In genomic region chr4:89604721-89605120, GRCm38 (mm10) we compare ENCODE assay signal across 19 mouse cellular contexts.
DNase-seq lines count a peak whose midpoint lies in the region; ATAC-seq and TF ChIP-seq lines count a peak whose summit lies in the region.
"Had no signal": no experiment of that assay in that cellular context is flagged by ENCODE, and none has a peak within 500 bp of the region (broad histone marks: within the 10 kb centered on the region; RNA-seq: fewer than 3 reads in every experiment).

No protein-coding gene starts in this region.

- ATAC-seq in forebrain, embryonic 16.5 days = peak; percentile 49; the same call in 1 of the 2 replicates
- no peak for ATAC-seq in forebrain, embryonic 11.5 days (replicated peaks; ENCODE audit: low FRiP score)
- ATAC-seq: forebrain, embryonic 13.5 days; inflammation-experienced regulatory T-cells, adult 6 months had no signal

- no peaks in the 10 kb centered on the region; the same call in 1 of the 2 replicates for H3K4me1 ChIP-seq in forebrain, embryonic 16.5 days (replicated peaks; ENCODE audit: control insufficient read depth, insufficient read depth, low read length)
- no peaks in the 10 kb centered on the region for H3K4me1 ChIP-seq in forebrain, embryonic 11.5 days (replicated peaks; ENCODE audit: control insufficient read depth, insufficient read depth, low read length)
- H3K4me1 ChIP-seq: embryonic facial prominence, embryonic 12.5 days; forebrain, embryonic 13.5 days; heart, embryonic 12.5 days; hindbrain, embryonic 15.5 days had no signal

- no peak overlapping the region for H3K4me2 ChIP-seq in forebrain, embryonic 16.5 days (ENCODE audit: low read length)
- no peak overlapping the region for H3K4me2 ChIP-seq in forebrain, embryonic 11.5 days (ENCODE audit: low read depth, low read length, severe bottlenecking)
- H3K4me2 ChIP-seq: embryonic facial prominence, embryonic 12.5 days; forebrain, embryonic 13.5 days; heart, embryonic 12.5 days; hindbrain, embryonic 15.5 days had no signal

- no peak overlapping the region for H3K9ac ChIP-seq in forebrain, embryonic 16.5 days (replicated peaks; ENCODE audit: low read depth, low read length)
- no peak overlapping the region for H3K9ac ChIP-seq in forebrain, embryonic 11.5 days (ENCODE audit: low read length)
- H3K9ac ChIP-seq: embryonic facial prominence, embryonic 12.5 days; forebrain, embryonic 13.5 days; heart, embryonic 12.5 days; hindbrain, embryonic 15.5 days had no signal

- H3K27me3 ChIP-seq in forebrain, embryonic 16.5 days (replicated peaks; ENCODE audit: control insufficient read depth, insufficient read depth, low read length) = no peaks in the 10 kb centered on the region
- no peaks in the 10 kb centered on the region for H3K27me3 ChIP-seq in forebrain, embryonic 11.5 days (ENCODE audit: control insufficient read depth, insufficient read depth, low read length)
- H3K27me3 ChIP-seq: embryonic facial prominence, embryonic 12.5 days; forebrain, embryonic 13.5 days; heart, embryonic 12.5 days; hindbrain, embryonic 15.5 days had no signal

- no peak overlapping the region for H3K27ac ChIP-seq in forebrain, embryonic 16.5 days (ENCODE audit: low read length)
- no peak overlapping the region for H3K27ac ChIP-seq in forebrain, embryonic 11.5 days (ENCODE audit: low read depth, low read length)
- no peak overlapping the region for H3K27ac ChIP-seq in layer of hippocampus, adult 2 months
- H3K27ac ChIP-seq: embryonic facial prominence, embryonic 12.5 days; forebrain, embryonic 13.5 days; gastrocnemius, adult 2 months; hindbrain, embryonic 15.5 days had no signal

- no peak overlapping the region for H3K4me3 ChIP-seq in forebrain, embryonic 16.5 days (replicated peaks; ENCODE audit: low read length)
- H3K4me3 ChIP-seq in forebrain, embryonic 11.5 days (ENCODE audit: low read depth, low read length) = no peak overlapping the region
- no peak overlapping the region for H3K4me3 ChIP-seq in layer of hippocampus, adult 2 months
- H3K4me3 ChIP-seq: embryonic facial prominence, embryonic 12.5 days; forebrain, embryonic 13.5 days; gastrocnemius, adult 2 months; heart, embryonic 12.5 days; hindbrain, embryonic 15.5 days had no signal

- no peak for TF ChIP-seq CTCF in layer of hippocampus, adult 2 months (conservative IDR thresholded peaks at IDR 0.05)

- H3K9me3 ChIP-seq in forebrain, embryonic 16.5 days (ENCODE audit: control insufficient read depth, low read length) = no peaks in the 10 kb centered on the region
- H3K9me3 ChIP-seq in forebrain, embryonic 11.5 days (ENCODE audit: control insufficient read depth, low read length) = no peaks in the 10 kb centered on the region
- H3K9me3 ChIP-seq: embryonic facial prominence, embryonic 12.5 days; forebrain, embryonic 13.5 days; heart, embryonic 12.5 days; hindbrain, embryonic 15.5 days had no signal

- no peak for DNase-seq in forebrain, embryonic 11.5 days (ENCODE audit: low spot score)
- peak; percentile 7 to 9 for DNase-seq in layer of hippocampus, adult 2 months (ENCODE audit: low spot score in 2 of 2)
- DNase-seq in layer of hippocampus, postnatal 36 days = no peak
- DNase-seq in adipocyte (ENCODE audit: low spot score) = peak; percentile 10
- peak; percentile 32 for DNase-seq in brain, adult 2 months (ENCODE audit: low read depth, low spot score)
- no peak for DNase-seq in urinary bladder, adult 18-20 months (ENCODE audit: low spot score in 2 of 2)
- DNase-seq: adrenal gland, adult 8-10 months; adrenal gland, postnatal 36 days; cerebellum, adult 18-20 months; cerebellum, adult 9-11 months; gastrocnemius, adult 2 months; gastrocnemius, postnatal 25 days; kidney, adult 11 months had no signal

- H3K36me3 ChIP-seq in forebrain, embryonic 16.5 days (ENCODE audit: control insufficient read depth, insufficient read depth) = no peaks in the 10 kb centered on the region
- H3K36me3 ChIP-seq in forebrain, embryonic 11.5 days (ENCODE audit: control insufficient read depth, insufficient read depth, low read length) = no peaks in the 10 kb centered on the region
- H3K36me3 ChIP-seq: embryonic facial prominence, embryonic 12.5 days; heart, embryonic 12.5 days; hindbrain, embryonic 15.5 days had no signal

- 48% methylated on average over 1 of the region's 1 CpGs for WGBS in forebrain, embryonic 16.5 days
- 76% methylated on average over 1 of the region's 1 CpGs for WGBS in forebrain, embryonic 11.5 days

Comparison
In these comparisons a context has a peak if more than half of its experiments do, and no peak if none do; other contexts are left out.
1. DNase-seq: peak in layer of hippocampus, adult 2 months (2 of 2), adipocyte (single experiment) and brain, adult 2 months (single experiment); none in forebrain, embryonic 11.5 days (single experiment), layer of hippocampus, postnatal 36 days (0 of 2) and urinary bladder, adult 18-20 months (0 of 2).